Mouse (Mus musculus) bone marrow, adult 2 months (tissue): ENCODE results near the gene Mtcl1. TPM values are rescaled to one million over a fixed set of nuclear protein-coding genes. Genes with fewer than 3 reads are reported as not detected.

ENCODE experiments used
- H3K27ac ChIP-seq: fragments of 200-500 bp; 2 replicates; pipeline ENCODE4 v1.5.1; 2012; ENCODE audit warnings: low read depth, mild to moderate bottlenecking, control low read depth, inconsistent platforms, low read length; ENCODE audit not compliant: control insufficient read depth, poor library complexity, insufficient read depth
- H3K4me1 ChIP-seq: fragments of 200-500 bp; 2 replicates; pipeline ENCODE4 v1.6.1; 2011; ENCODE audit warnings: low read length; ENCODE audit not compliant: control insufficient read depth, insufficient read depth
- H3K4me3 ChIP-seq: fragments of 200-500 bp; replicated peaks from 2 replicates; pipeline ENCODE3; 2011; ENCODE audit warnings: mild to moderate bottlenecking, low read depth, low read length, control low read depth; ENCODE audit not compliant: control insufficient read depth
- CTCF ChIP-seq: fragments of 200-500 bp; IDR thresholded peaks from 2 replicates; pipeline ENCODE4 v1.5.1; 2011; ENCODE audit warnings: low read length, control low read depth; ENCODE audit not compliant: control insufficient read depth, insufficient read depth
- POLR2A ChIP-seq: fragments of 200-500 bp; IDR thresholded peaks from 2 replicates; pipeline ENCODE4 v1.6.1; 2011; ENCODE audit warnings: low read depth, mild to moderate bottlenecking, control low read depth, low read length, borderline replicate concordance; ENCODE audit not compliant: control insufficient read depth
- WGBS: fragments of 180-500 bp; shearing (Covaris S2); methylation state at CpG from one replicate; pipeline ENCODE4 v1.1.7; 2018; 5-methylcytosine and 5-hydroxymethylcytosine counted together
- polyA plus RNA-seq: library from polyadenylated mRNA; stranded (reverse); fragments of >200 nt; gene quantifications from 2 replicates; pipeline ENCODE4 v1.2.4, GENCODE M21; 2011; ENCODE audit warnings: low replicate concordance; ENCODE audit not compliant: missing spikeins, insufficient read depth, insufficient read length

Mtcl1 gene
- polyA plus RNA-seq, 1 experiment, result 4.2 TPM

- no peaks in the 10 kb centered on the region for H3K4me1 ChIP-seq
- 62% methylated on average over 8 of the region's 8 CpGs for WGBS
- TF ChIP-seq POLR2A, result no peak
- TF ChIP-seq CTCF, result no peak
- H3K27ac ChIP-seq, result no peak overlapping the region
- no peak overlapping the region for H3K4me3 ChIP-seq
These were observed 41.7 kb downstream of the Mtcl1 start for GRCm38 (mm10) chr17:66407833-66408232.

GRCm38 (mm10) chr17:66405601-66406000 lies 43.9 kb downstream of the Mtcl1 start:
- 15% methylated on average over 7 of the region's 7 CpGs for WGBS
- TF ChIP-seq CTCF (no peak), POLR2A (no peak)

GRCm38 (mm10) chr17:66404883-66405590 lies 44.5 kb downstream of the Mtcl1 start:
- WGBS, result 27% methylated on average over 10 of the region's 10 CpGs
- TF ChIP-seq CTCF (no peak), POLR2A (no peak)

More at GRCm38 (mm10) chr17:66405601-66406000, 43.9 kb downstream of the Mtcl1 start:
- Histone ChIP-seq H3K27ac (no peak overlapping the region), H3K4me1 (no peaks in the 10 kb centered on the region), H3K4me3 (no peak overlapping the region)

GRCm38 (mm10) chr17:66402791-66403470 lies 46.6 kb downstream of the Mtcl1 start:
- H3K4me3 ChIP-seq, result no peak overlapping the region
- no peak for TF ChIP-seq CTCF
- no peak for TF ChIP-seq POLR2A
- WGBS, result 26% methylated on average over 6 of the region's 6 CpGs
- H3K4me1 ChIP-seq, result no peaks in the 10 kb centered on the region
- no peak overlapping the region for H3K27ac ChIP-seq

More at GRCm38 (mm10) chr17:66404883-66405590, 44.5 kb downstream of the Mtcl1 start:
- Histone ChIP-seq H3K4me3 (no peak overlapping the region), H3K4me1 (no peaks in the 10 kb centered on the region), H3K27ac (no peak overlapping the region)

- WGBS, result 74% methylated on average over 9 of the region's 9 CpGs
- no peak overlapping the region for H3K27ac ChIP-seq
- TF ChIP-seq POLR2A, result no peak
- no peaks in the 10 kb centered on the region for H3K4me1 ChIP-seq
- no peak overlapping the region for H3K4me3 ChIP-seq
These were observed 47.8 kb downstream of the Mtcl1 start for GRCm38 (mm10) chr17:66401596-66402265.

DNA sequence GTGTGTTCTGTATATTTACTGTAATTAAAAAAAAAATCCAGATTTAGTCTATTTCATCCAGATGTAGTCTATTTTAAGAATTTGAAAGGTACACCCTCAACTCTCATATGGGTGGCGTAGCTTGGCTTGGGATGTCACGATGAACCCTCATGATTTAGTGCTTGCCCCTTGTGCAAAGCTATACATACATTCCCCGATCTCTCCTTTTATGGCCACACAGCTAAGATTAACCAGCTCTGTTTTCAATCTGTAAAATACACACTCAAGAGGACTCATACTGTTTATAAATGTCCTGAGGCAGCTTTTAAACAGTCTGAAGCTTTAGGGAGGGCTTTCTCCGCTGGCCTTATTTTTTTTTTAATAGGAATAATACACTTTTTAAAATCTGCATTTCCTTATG lies 49.8 kb downstream of the Mtcl1 start:
- 84% methylated on average over 4 of the region's 4 CpGs for WGBS
- TF ChIP-seq CTCF (no peak), POLR2A (no peak)
- Histone ChIP-seq H3K4me1 (no peaks in the 10 kb centered on the region), H3K4me3 (no peak overlapping the region), H3K27ac (no peak overlapping the region)

DNA sequence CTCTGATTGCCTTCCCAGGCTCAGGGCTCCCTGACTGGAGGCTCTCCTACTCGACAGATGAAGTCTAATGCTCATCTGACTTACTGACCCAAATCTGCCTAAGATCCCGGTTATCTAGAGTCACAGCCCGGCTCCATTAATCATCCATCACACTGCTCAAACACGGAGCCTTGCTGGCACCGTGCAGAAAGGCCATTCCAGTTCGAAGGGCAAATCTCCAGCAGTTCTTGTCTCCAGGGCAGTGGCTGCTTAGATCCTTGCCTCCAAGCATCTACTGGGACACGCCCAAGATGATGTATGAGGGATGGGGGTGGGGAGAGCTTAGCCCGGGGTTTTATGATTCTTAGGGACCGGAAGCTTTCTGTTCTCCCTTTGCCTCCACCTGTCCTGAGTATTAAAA lies 55.0 kb downstream of the Mtcl1 start:
- WGBS, result 73% methylated on average over 9 of the region's 9 CpGs
- no peak for TF ChIP-seq POLR2A
- H3K4me1 ChIP-seq, result no peaks in the 10 kb centered on the region
- no peak overlapping the region for H3K4me3 ChIP-seq
- no peak overlapping the region for H3K27ac ChIP-seq

DNA sequence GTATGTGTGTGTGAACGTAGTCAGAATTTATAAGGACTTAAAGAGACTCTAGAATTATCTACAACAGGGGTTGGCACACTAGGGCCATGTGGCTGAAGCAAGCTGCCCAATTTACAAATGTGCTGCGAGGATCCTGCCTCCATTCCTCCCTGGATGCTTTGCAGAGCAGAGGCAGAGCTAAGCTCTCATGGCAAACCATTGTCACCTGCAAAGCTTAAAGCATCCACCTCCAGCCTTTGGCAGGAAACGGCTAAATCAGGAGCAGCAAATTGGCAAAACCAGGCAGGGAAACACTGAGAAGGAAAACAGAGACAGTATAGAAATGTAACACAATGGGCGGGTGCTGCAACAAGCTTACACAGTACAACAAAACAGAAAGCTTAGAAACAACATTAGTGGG lies 61.2 kb downstream of the Mtcl1 start:
- TF ChIP-seq CTCF (no peak), POLR2A (no peak)
- H3K27ac ChIP-seq, result no peak overlapping the region
- H3K4me1 ChIP-seq, result no peaks in the 10 kb centered on the region
- H3K4me3 ChIP-seq, result no peak overlapping the region
- 82% methylated on average over 4 of the region's 4 CpGs for WGBS
